Mouse (Mus musculus) lung, postnatal 36 days (tissue): ENCODE measurements around the gene Msrb3.
"Not testable (repeated sequence)": the region's sequence is repeated elsewhere in the genome, so short reads cannot be mapped to it uniquely, and the experiment has no call there.

Source experiments
- DNase-seq: peaks from one replicate; pipeline ENCODE4 v3.0.0; 2022; ENCODE audit warnings: mixed read lengths

Gene Msrb3

GRCm38 (mm10) chr10:120808167-120808566, 90.7 kb downstream of the Msrb3 start:
- DNase-seq, result no peak

- no peak for DNase-seq
Measured at GRCm38 (mm10) chr10:120801127-120801526, 97.8 kb downstream of the Msrb3 start.

- no peak for DNase-seq
Measured at GRCm38 (mm10) chr10:120799479-120799878, 99.4 kb downstream of the Msrb3 start.

- DNase-seq, result no peak
Measured at GRCm38 (mm10) chr10:120796749-120797148, 102.2 kb downstream of the Msrb3 start.

- DNase-seq, result peak; percentile 10
Measured at GRCm38 (mm10) chr10:120794391-120794817, 104.5 kb downstream of the Msrb3 start.

GRCm38 (mm10) chr10:120792191-120792765, 106.6 kb downstream of the Msrb3 start:
- peak; percentile 32 for DNase-seq

- no peak for DNase-seq
Measured at GRCm38 (mm10) chr10:120791438-120791837, 107.5 kb downstream of the Msrb3 start.

- DNase-seq, result no peak
Measured at GRCm38 (mm10) chr10:120787202-120787601, 111.7 kb downstream of the Msrb3 start.

- DNase-seq, result no peak
Measured at GRCm38 (mm10) chr10:120784516-120784915, 114.4 kb downstream of the Msrb3 start.

- no peak for DNase-seq
Measured at GRCm38 (mm10) chr10:120783393-120783792, 115.5 kb downstream of the Msrb3 start.

- no peak for DNase-seq
Measured at GRCm38 (mm10) chr10:120777499-120777898, 121.4 kb downstream of the Msrb3 start.

- peak; percentile 34 for DNase-seq
Measured at GRCm38 (mm10) chr10:120775361-120775760, 123.5 kb downstream of the Msrb3 start.

GRCm38 (mm10) chr10:120767418-120767817, 131.5 kb downstream of the Msrb3 start:
- no peak for DNase-seq

- no peak for DNase-seq
Measured at GRCm38 (mm10) chr10:120765398-120765797, 133.5 kb downstream of the Msrb3 start.

- DNase-seq, result peak; percentile 55
Measured at GRCm38 (mm10) chr10:120763656-120764466, 135.0 kb downstream of the Msrb3 start.

GRCm38 (mm10) chr10:120762958-120763357, 135.9 kb downstream of the Msrb3 start:
- no peak for DNase-seq

GRCm38 (mm10) chr10:120760679-120761078, 138.2 kb downstream of the Msrb3 start:
- DNase-seq, result no peak

- DNase-seq, result no peak
Measured at GRCm38 (mm10) chr10:120759883-120760282, 139.0 kb downstream of the Msrb3 start.

GRCm38 (mm10) chr10:120752454-120752853, 146.4 kb downstream of the Msrb3 start:
- no peak for DNase-seq

- peak; percentile 67 for DNase-seq
Measured at GRCm38 (mm10) chr10:120751821-120752261, 147.1 kb downstream of the Msrb3 start.

- DNase-seq, result peak; percentile 81
Measured at GRCm38 (mm10) chr10:120751295-120751722, 147.6 kb downstream of the Msrb3 start.

GRCm38 (mm10) chr10:120749556-120749955, 149.3 kb downstream of the Msrb3 start:
- DNase-seq, result not testable (repeated sequence)

GRCm38 (mm10) chr10:120748156-120748555, 150.7 kb downstream of the Msrb3 start:
- DNase-seq, result no peak
